Mouse (Mus musculus) hindbrain, embryonic 16.5 days (tissue): ENCODE data around the gene Rnf24. TPM values are rescaled to one million over a fixed set of nuclear protein-coding genes. Genes with fewer than 3 reads are reported as not detected.
"Not testable (repeated sequence)": the region's sequence is repeated elsewhere in the genome, so short reads cannot be mapped to it uniquely, and the experiment has no call there.

Experiments
- ATAC-seq: fragments of 200-750 bp; cut with Nextera tagmentation; 2 replicates; pipeline ENCODE4 v1.8.0; 2017; ENCODE audit warnings: moderate TSS enrichment, moderate library complexity
- H3K27ac ChIP-seq: fragments of 300-500 bp; sonication (generic); 2 replicates; pipeline ENCODE4 v1.5.1; 2014; ENCODE audit warnings: low read depth, mild to moderate bottlenecking, control low read depth, low read length, moderate library complexity
- H3K27me3 ChIP-seq: fragments of 300-500 bp; sonication (generic); replicated peaks from 2 replicates; pipeline ENCODE4 v1.6.1; 2014; ENCODE audit warnings: low read length; ENCODE audit not compliant: control insufficient read depth, insufficient read depth
- H3K36me3 ChIP-seq: fragments of 300-500 bp; sonication (generic); 2 replicates; pipeline ENCODE4 v1.6.1; 2014; ENCODE audit warnings: mild to moderate bottlenecking, low read length, moderate library complexity, mixed read lengths; ENCODE audit not compliant: control insufficient read depth, insufficient read depth
- H3K4me1 ChIP-seq: fragments of 300-500 bp; sonication (generic); 2 replicates; pipeline ENCODE4 v1.6.1; 2014; ENCODE audit warnings: low read depth, low read length; ENCODE audit not compliant: control insufficient read depth, insufficient read depth
- H3K4me2 ChIP-seq: fragments of 300-500 bp; sonication (generic); 2 replicates; pipeline ENCODE4 v1.6.1; 2014; ENCODE audit warnings: mild to moderate bottlenecking, low read length, control low read depth, moderate library complexity
- H3K4me3 ChIP-seq: fragments of 300-500 bp; sonication (generic); 2 replicates; pipeline ENCODE4 v1.5.1; 2014; ENCODE audit warnings: mild to moderate bottlenecking, low read length, control low read depth, moderate library complexity
- H3K9ac ChIP-seq: fragments of 300-500 bp; sonication (generic); 2 replicates; pipeline ENCODE4 v1.6.1; 2014; ENCODE audit warnings: low read depth, mild to moderate bottlenecking, control low read depth, low read length, moderate library complexity
- H3K9me3 ChIP-seq: fragments of 300-500 bp; sonication (generic); 2 replicates; pipeline ENCODE4 v1.6.1; 2014; ENCODE audit warnings: mild to moderate bottlenecking, low read length, moderate library complexity; ENCODE audit not compliant: control insufficient read depth
- WGBS: fragments of 180-500 bp; shearing (Covaris S2); extraction: QIAGEN DNeasy Blood & Tissue Kit; methylation state at CpG from one replicate; pipeline ENCODE4 v1.1.7; 2014; 5-methylcytosine and 5-hydroxymethylcytosine counted together
- polyA plus RNA-seq: library from polyadenylated mRNA; unstranded; fragments of >200 nt; fragmentation: Nextera tagmentation; extraction: Ambion mirVana; gene quantifications from 2 replicates; pipeline ENCODE4 v1.2.1, GENCODE M21; 2015

Gene Rnf24
- polyA plus RNA-seq, 1 experiment from 2014 or later, result 13.5 TPM

DNA sequence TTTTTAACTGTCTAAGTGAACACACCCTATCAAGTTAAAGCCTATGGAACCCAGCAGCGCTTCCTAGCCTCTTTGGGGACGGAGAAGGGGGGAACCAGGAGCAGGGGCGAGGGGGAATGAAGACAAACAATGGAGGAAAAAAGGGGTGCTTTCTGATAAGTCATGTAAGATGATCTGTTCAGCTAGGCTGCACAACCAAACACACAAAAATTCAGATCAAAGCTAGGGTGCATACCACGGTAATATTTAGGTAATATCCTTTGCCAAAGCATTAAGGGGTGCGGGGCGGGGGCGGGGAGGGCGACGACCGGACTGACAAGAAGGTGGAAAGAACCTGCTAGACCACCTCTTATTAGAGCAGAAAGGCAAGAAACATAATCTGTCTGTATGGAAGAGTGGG lies 1.2 kb downstream of the Rnf24 start:
- no peaks in the 10 kb centered on the region for H3K27me3 ChIP-seq
- 7% methylated on average over 10 of the region's 10 CpGs for WGBS
- no peak for ATAC-seq
- peak overlapping the region; percentile 60 for H3K4me2 ChIP-seq
- H3K36me3 ChIP-seq, result no peaks in the 10 kb centered on the region
- peak overlapping the region; percentile 99 for H3K4me3 ChIP-seq
- peak overlapping the region; percentile 98 for H3K27ac ChIP-seq
- peaks cover 6% of the 10 kb centered on the region for H3K4me1 ChIP-seq
- no peaks in the 10 kb centered on the region for H3K9me3 ChIP-seq
- peak overlapping the region; percentile 100 for H3K9ac ChIP-seq

DNA sequence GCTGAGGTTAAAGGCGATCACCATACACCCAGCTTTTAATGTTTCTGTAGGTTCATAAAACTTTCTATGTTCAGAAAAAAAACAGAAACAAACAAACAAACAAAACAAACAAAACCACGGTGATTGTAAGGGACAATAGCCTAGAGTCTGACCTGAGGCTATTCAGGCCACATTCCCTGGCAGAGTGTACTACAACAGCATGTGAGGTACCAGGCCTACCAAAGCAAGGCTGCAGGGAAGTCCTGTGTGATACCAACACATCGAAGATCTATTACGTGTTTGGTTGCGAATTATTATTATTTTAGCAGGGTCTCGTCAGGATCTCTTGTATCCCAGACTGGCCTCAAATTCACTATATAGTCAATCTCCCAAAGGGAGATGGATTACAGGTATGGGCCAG lies 2.4 kb downstream of the Rnf24 start:
- Histone ChIP-seq H3K4me3 (no peak overlapping the region), H3K4me1 (peaks cover 6% of the 10 kb centered on the region), H3K9ac (no peak overlapping the region), H3K27me3 (no peaks in the 10 kb centered on the region), H3K4me2 (no peak overlapping the region), H3K36me3 (no peaks in the 10 kb centered on the region), H3K27ac (no peak overlapping the region), H3K9me3 (no peaks in the 10 kb centered on the region)
- 88% methylated on average over 6 of the region's 6 CpGs for WGBS
- ATAC-seq, result no peak

DNA sequence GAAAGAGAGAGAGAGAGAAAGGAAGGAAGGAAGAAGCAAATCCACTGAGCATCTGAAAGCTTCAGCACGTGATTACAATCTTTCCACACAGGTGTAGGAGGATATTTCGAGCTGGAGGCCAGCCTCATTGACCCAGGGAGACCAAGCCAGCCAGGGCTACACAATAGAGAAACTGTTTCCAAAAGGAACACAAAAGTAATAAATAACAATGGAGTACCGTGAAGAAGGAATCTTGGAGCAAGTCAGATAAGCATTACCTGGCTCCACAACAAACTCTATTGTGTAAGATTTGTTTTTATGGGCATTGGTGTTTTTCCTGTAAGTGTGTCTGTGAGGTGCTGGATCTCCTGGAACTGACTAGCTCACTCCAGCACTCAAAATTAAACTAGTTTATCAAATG lies 7.1 kb downstream of the Rnf24 start:
- Histone ChIP-seq H3K36me3 (no peaks in the 10 kb centered on the region), H3K4me2 (no peak overlapping the region), H3K27ac (no peak overlapping the region), H3K9ac (no peak overlapping the region), H3K9me3 (no peaks in the 10 kb centered on the region), H3K27me3 (no peaks in the 10 kb centered on the region), H3K4me3 (no peak overlapping the region), H3K4me1 (peaks cover 3% of the 10 kb centered on the region)
- WGBS, result 61% methylated on average over 3 of the region's 3 CpGs
- no peak for ATAC-seq

DNA sequence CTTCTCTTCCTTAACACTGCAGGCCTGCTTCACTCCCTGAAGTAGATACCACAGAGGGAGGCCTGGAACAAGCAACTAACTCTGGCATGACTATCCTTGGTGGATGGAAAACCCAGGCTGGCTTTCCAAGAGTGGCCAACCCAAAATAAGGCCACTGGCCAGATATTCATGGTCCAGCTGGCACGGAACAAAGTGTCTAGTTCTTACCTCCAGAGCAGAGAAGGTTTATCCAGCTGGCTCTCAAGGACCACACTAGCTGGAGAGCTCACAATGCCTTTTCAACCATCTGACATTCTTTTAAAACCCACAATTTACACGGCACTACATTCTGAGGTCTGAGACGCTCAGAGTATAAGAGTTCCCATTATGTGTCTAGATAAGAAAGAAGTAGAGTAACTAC lies 8.2 kb downstream of the Rnf24 start:
- Histone ChIP-seq H3K4me3 (no peak overlapping the region), H3K9ac (no peak overlapping the region), H3K27ac (no peak overlapping the region), H3K4me1 (no peaks in the 10 kb centered on the region; the same call in 1 of the 2 replicates), H3K27me3 (no peaks in the 10 kb centered on the region), H3K36me3 (no peaks in the 10 kb centered on the region), H3K9me3 (no peaks in the 10 kb centered on the region), H3K4me2 (no peak overlapping the region)
- 61% methylated on average over 3 of the region's 3 CpGs for WGBS
- ATAC-seq, result no peak

DNA sequence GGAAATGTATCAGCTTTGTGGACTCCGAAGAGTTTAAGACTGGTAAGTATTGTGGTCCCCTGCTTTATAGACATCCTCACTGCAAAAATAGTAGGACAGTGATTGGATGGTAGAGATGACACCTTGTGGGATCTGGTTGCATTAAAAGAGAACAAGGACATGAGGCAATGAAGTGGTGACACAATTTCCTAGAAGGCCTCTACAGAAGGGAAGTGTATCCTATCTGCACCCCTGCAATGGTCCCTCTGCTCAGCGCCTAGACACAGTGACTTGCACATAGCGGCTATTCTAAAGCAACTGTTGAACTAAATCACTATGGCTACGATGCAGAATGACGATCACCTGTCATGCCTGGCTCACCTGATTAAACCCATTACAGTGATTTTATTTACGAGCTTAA lies 15.1 kb downstream of the Rnf24 start:
- Histone ChIP-seq H3K27ac (no peak overlapping the region), H3K4me3 (no peak overlapping the region), H3K27me3 (no peaks in the 10 kb centered on the region), H3K4me2 (no peak overlapping the region), H3K9ac (no peak overlapping the region), H3K4me1 (no peaks in the 10 kb centered on the region), H3K36me3 (no peaks in the 10 kb centered on the region), H3K9me3 (no peaks in the 10 kb centered on the region)
- no peak for ATAC-seq
- 83% methylated on average over 6 of the region's 6 CpGs for WGBS

DNA sequence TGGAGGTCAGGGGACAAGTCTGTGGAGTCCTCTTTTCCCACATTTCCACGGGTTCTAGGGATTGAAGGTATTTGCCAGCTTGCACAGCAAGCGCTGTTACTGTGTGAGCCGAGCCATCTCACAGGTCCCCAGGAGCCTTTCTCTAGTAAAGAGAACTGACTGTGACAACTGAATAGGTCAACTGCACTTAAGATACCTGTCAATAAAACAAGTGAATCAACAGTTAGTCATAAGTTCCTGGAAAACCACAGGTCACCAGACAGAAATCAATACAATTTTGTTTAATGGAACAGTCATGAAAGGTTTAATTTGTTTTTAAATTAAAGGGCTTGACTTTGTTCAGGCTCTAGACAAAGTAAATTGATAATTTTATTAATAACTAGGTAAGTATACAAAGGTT lies 22.1 kb downstream of the Rnf24 start:
- Histone ChIP-seq H3K27ac (no peak overlapping the region), H3K4me1 (no peaks in the 10 kb centered on the region), H3K27me3 (no peaks in the 10 kb centered on the region), H3K9ac (no peak overlapping the region), H3K36me3 (no peaks in the 10 kb centered on the region), H3K9me3 (no peaks in the 10 kb centered on the region), H3K4me3 (no peak overlapping the region), H3K4me2 (no peak overlapping the region)
- ATAC-seq, result no peak
- WGBS, result 76% methylated on average over 3 of the region's 3 CpGs

DNA sequence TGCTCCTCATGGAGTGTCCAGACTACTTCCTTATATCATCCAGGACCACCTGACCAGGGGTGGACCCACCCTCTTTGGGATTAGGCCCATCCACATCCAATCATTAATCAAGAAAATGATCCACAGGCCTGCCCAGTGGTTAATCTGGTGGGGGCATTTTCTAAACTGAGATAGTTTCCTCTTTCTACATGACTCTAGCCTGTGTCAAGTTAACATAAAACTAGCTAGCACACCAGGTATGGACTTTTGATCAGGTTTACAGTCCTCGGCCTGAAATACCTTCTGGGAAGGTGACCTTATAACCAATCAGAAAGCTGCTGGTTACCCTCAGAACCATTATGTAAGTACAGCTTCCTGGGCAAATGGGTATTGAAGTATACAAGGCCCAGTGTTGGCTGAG lies 23.7 kb downstream of the Rnf24 start:
- H3K9me3 ChIP-seq, result no peaks in the 10 kb centered on the region
- WGBS, result 82% methylated on average over 1 of the region's 1 CpGs

DNA sequence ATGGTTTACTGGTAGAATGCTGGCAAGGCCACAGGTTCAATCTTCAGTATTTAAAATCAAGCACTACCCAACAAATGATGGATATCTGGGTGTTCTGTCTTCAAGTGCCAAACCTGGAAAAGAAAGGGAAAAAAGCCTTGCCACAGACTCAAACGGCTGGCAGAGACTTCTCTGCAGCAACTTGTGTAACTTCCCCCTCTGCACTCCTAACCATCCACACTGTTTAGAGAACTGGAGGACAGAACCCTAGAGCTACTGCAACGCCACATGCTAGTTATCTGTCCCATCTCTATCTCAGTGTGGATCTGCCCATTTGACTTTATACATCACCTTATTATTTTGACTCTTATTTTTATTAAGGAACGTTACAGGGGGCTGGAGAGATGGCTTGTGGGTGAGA lies 26.6 kb downstream of the Rnf24 start:
- Histone ChIP-seq H3K4me1 (no peaks in the 10 kb centered on the region), H3K27ac (no peak overlapping the region)
- no peak for ATAC-seq

More for the DNA sequence above, 23.7 kb downstream of the Rnf24 start:
- no peak overlapping the region for H3K4me3 ChIP-seq
- H3K27me3 ChIP-seq, result no peaks in the 10 kb centered on the region
- H3K9ac ChIP-seq, result no peak overlapping the region
- no peaks in the 10 kb centered on the region for H3K4me1 ChIP-seq
- no peak overlapping the region for H3K27ac ChIP-seq
- ATAC-seq, result no peak
- H3K4me2 ChIP-seq, result no peak overlapping the region
- no peaks in the 10 kb centered on the region for H3K36me3 ChIP-seq

DNA sequence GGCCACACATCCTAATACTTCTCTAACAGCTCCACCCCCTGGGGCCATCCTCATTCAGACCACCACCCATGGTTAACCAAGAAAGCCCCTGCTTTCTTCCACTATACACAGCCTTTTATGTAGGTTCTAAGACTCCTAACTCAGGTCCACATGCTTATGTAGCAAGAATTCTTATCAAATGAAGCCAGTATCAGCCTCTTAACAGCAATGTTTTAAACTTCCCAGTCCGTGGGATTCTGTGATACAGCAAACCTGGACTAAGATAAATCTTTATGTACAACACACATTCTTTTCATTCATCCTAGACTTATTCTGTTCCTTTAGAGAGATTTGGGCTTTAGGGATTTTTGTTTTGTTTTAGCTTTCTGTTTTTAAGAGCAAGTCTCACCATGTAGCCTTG lies 29.0 kb downstream of the Rnf24 start:
- no peaks in the 10 kb centered on the region for H3K4me1 ChIP-seq
- no peak overlapping the region for H3K9ac ChIP-seq
- ATAC-seq, result no peak
- no peak overlapping the region for H3K27ac ChIP-seq
- no peak overlapping the region for H3K4me2 ChIP-seq
- H3K36me3 ChIP-seq, result peaks cover 3% of the 10 kb centered on the region; the same call in 1 of the 2 replicates
- peaks cover 4% of the 10 kb centered on the region; the same call in 1 of the 2 replicates for H3K9me3 ChIP-seq
- WGBS, result 83% methylated on average over 1 of the region's 1 CpGs
- no peaks in the 10 kb centered on the region for H3K27me3 ChIP-seq
- no peak overlapping the region for H3K4me3 ChIP-seq

More for the DNA sequence above, 26.6 kb downstream of the Rnf24 start:
- H3K4me2 ChIP-seq, result no peak overlapping the region
- WGBS, result 73% methylated on average over 3 of the region's 3 CpGs
- H3K4me3 ChIP-seq, result no peak overlapping the region
- H3K27me3 ChIP-seq, result no peaks in the 10 kb centered on the region
- H3K36me3 ChIP-seq, result no peaks in the 10 kb centered on the region
- no peaks in the 10 kb centered on the region for H3K9me3 ChIP-seq
- H3K9ac ChIP-seq, result no peak overlapping the region

DNA sequence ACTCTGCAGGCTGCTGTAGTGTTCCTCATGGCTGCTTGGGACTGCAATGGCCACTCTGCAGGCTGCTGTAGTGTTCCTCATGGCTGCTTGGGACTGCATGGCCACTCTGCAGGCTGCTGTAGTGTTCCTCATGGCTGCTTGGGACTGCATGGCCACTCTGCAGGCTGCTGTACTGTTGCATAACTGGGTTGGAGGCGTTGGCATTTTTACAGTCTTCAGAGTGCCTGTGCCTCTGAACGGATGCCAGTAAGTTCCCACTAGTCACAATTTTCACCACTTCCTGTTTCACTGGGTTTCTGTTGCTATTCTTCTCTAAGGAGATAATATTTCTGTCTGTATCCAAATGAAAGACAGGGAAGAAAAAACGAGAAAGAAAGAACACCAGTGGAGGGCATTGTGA lies 31.5 kb downstream of the Rnf24 start:
- not testable (repeated sequence) for H3K4me2 ChIP-seq, H3K9me3 ChIP-seq, H3K27me3 ChIP-seq, H3K4me3 ChIP-seq, H3K36me3 ChIP-seq, H3K4me1 ChIP-seq, H3K27ac ChIP-seq, ATAC-seq, H3K9ac ChIP-seq
- 52% methylated on average over 3 of the region's 3 CpGs for WGBS
